Mouse (Mus musculus) forebrain, embryonic 16.5 days (tissue): ENCODE data around the gene Mageb3. TPM values are rescaled to one million over a fixed set of nuclear protein-coding genes. Genes with fewer than 3 reads are reported as not detected.
"Not testable (repeated sequence)": the region's sequence is repeated elsewhere in the genome, so short reads cannot be mapped to it uniquely, and the experiment has no call there.

Source experiments
- ATAC-seq: fragments of 200-750 bp; cut with Nextera tagmentation; 2 replicates; pipeline ENCODE4 v1.8.0; 2017; ENCODE audit warnings: mild to moderate bottlenecking, moderate library complexity
- H3K27ac ChIP-seq: fragments of 300-500 bp; sonication (generic); 2 replicates; pipeline ENCODE4 v1.5.1; 2014; ENCODE audit warnings: low read length, control low read depth
- H3K27me3 ChIP-seq: fragments of 300-500 bp; sonication (generic); replicated peaks from 2 replicates; pipeline ENCODE4 v1.6.1; 2014; ENCODE audit warnings: low read length; ENCODE audit not compliant: control insufficient read depth, insufficient read depth
- H3K36me3 ChIP-seq: fragments of 300-500 bp; sonication (generic); 2 replicates; pipeline ENCODE4 v1.6.1; 2014; ENCODE audit not compliant: control insufficient read depth, insufficient read depth
- H3K4me1 ChIP-seq: fragments of 300-500 bp; sonication (generic); replicated peaks from 2 replicates; pipeline ENCODE4 v1.6.1; 2014; ENCODE audit warnings: low read length; ENCODE audit not compliant: control insufficient read depth, insufficient read depth
- H3K4me2 ChIP-seq: fragments of 300-500 bp; sonication (generic); 2 replicates; pipeline ENCODE4 v1.6.1; 2014; ENCODE audit warnings: mild to moderate bottlenecking, low read length, control low read depth
- H3K4me3 ChIP-seq: fragments of 300-500 bp; sonication (generic); replicated peaks from 2 replicates; pipeline ENCODE4 v1.5.1; 2014; ENCODE audit warnings: mild to moderate bottlenecking, low read length, control low read depth
- H3K9ac ChIP-seq: fragments of 300-500 bp; sonication (generic); replicated peaks from 2 replicates; pipeline ENCODE4 v1.6.1; 2014; ENCODE audit warnings: low read depth, low read length, control low read depth
- H3K9me3 ChIP-seq: fragments of 300-500 bp; sonication (generic); 2 replicates; pipeline ENCODE4 v1.6.1; 2016; ENCODE audit warnings: low read length; ENCODE audit not compliant: control insufficient read depth
- WGBS: fragments of 180-500 bp; shearing (Covaris S2); extraction: QIAGEN DNeasy Blood & Tissue Kit; methylation state at CpG from one replicate; pipeline ENCODE4 v1.1.7; 2014; 5-methylcytosine and 5-hydroxymethylcytosine counted together
- polyA plus RNA-seq: library from polyadenylated mRNA; unstranded; fragments of >200 nt; fragmentation: Nextera tagmentation; extraction: Ambion mirVana; gene quantifications from 2 replicates; pipeline ENCODE4 v1.2.1, GENCODE M21; 2015

Mageb3 gene
- 0.40 and 1.3 TPM in 2 replicates for polyA plus RNA-seq

DNA sequence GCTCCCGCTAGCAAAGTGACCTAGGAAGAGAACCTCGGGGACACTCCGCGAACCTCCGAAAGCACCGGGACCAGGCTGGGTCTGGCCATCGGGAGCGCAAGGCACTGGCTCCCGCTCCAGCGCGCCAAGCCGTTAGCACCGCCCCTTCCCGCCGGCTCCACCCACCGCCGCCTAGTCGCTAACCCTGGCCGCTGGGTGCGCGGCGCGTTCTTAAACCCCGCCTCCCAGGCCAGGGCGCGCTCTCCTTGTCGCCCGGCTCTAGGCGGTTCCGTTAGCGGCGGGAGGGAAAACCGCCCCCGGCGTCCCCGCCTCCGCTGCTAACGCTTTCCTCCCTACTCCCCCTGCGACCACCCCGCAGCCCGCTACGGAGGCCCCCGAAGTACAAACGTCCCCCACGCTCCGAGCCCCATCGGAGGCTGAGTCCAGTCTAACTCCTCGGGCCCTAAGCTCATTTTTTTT is at the start of gene Mageb3, which contains the start of gene Ctdspl2:
TSS of gene Mageb3 (minus strand) at position 328 of the 459 bp plus-strand sequence.
TSS of gene Ctdspl2 (plus strand) at position 237 of the 459 bp plus-strand sequence.
- Histone ChIP-seq H3K4me2 (peak within 1 kb of the TSS; percentile 65), H3K4me3 (peak within 1 kb of the TSS; percentile 79), H3K9ac (peak within 1 kb of the TSS; percentile 86), H3K27ac (peak within 1 kb of the TSS; percentile 91), H3K36me3 (no peaks in the 10 kb centered on the region), H3K9me3 (no peaks in the 10 kb centered on the region), H3K27me3 (no peaks in the 10 kb centered on the region), H3K4me1 (peaks cover 18% of the 10 kb centered on the region)
- peak; percentile 95 for ATAC-seq
- WGBS = under 1% methylated on average over 43 of the region's 48 CpGs

DNA sequence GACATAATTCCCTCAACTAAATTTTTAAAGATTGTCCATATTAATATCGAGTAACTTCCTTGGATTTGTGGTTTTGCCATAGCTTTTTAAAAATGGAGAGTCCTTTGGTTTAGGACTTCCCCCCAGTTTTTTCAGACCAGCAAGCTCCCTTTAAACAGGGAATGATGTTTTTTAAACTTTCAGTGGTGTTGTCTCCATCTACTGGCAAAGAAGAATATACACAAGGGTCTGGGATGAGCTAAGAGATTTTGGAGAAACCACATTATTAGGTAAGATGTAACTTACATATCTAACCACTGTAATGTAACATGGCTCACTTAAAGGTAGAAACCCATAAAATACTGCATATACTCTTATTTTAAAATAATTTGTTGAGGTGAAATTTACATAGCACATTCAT is 39.8 kb upstream of the Mageb3 start:
- WGBS = 93% methylated on average over 1 of the region's 1 CpGs
- ATAC-seq = no peak
- no peaks in the 10 kb centered on the region for H3K4me1 ChIP-seq
- no peak overlapping the region for H3K4me3 ChIP-seq
- peaks cover 4% of the 10 kb centered on the region; the same call in 1 of the 2 replicates for H3K36me3 ChIP-seq
- no peaks in the 10 kb centered on the region for H3K9me3 ChIP-seq
- H3K4me2 ChIP-seq = no peak overlapping the region
- no peak overlapping the region for H3K9ac ChIP-seq
- no peaks in the 10 kb centered on the region for H3K27me3 ChIP-seq
- H3K27ac ChIP-seq = no peak overlapping the region

DNA sequence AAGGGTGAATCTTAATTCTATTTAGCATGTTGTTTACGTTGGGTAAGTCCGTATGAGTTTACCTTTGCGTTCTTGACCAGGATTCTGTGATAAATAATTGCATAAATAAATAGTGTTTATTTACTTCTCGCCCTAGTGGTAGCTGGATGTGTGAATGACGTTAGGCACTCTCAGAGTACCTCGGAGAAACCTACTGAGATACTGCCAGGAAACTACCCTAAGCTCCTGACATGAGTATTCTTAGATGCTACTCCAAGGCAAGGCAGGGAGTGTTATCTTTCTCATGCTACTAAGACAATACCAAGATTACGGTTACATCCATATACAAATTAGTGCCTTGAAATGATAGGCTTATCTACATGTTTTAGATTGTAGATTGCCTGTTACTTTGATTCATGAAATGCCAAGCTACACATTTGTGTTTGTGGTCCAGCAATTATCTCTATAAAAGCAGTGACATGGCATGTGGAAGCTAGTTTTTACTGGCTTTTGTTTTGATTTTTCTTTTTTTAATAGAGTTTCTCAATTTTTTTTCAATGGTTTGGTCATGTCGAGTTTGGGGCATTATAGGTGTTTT is 1.4 kb upstream of the Mageb3 start:
- Histone ChIP-seq H3K4me1 (peaks cover 18% of the 10 kb centered on the region), H3K9me3 (no peaks in the 10 kb centered on the region), H3K9ac (peak overlapping the region; percentile 86), H3K36me3 (peaks cover 3% of the 10 kb centered on the region; the same call in 1 of the 2 replicates), H3K4me3 (peak overlapping the region; percentile 79), H3K27me3 (no peaks in the 10 kb centered on the region), H3K27ac (no peak overlapping the region), H3K4me2 (peak overlapping the region; percentile 65)
- 12% methylated on average over 8 of the region's 8 CpGs for WGBS
- no peak for ATAC-seq

DNA sequence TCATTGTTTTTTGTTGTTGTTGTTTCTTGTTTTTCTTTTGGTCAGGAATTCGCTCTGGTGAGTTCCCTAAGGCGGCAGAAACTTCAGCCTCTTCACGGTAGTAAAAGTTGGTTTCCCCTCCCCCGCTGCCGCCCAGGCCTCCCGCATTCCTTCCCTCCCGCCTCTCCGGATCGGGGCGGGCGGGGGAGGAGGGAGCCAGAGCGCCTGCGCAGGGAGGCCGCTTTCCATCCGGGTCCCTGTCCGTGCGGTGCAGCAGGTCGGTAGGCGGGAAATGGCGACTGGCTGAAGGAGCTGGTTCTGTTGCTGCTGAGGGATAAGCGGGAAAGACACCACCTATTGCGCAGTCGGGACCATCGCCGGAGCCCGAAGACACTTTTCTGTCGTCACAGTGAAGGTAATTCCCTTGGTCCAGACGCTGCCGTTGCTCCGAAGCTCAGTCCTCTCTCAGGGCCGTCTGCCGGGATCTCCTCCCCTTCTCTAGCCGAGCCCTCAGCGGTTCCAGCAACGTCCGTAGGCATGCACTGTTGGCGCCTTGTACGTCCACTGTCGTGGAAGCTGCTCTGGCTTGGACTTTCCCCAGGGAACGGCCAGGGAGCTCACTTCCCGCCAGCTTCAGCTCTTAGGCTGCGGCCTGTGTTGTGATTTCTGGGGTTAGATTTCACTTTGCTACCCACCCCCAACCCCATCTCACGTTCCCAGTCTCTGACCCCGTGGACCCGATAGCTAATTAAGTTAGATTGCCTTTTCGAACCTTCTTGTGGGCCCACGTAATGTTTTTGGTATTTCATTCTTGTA is 529 bp upstream of the Mageb3 start:
- Histone ChIP-seq H3K4me3 (peak overlapping the region; percentile 79), H3K36me3 (no peaks in the 10 kb centered on the region), H3K27me3 (no peaks in the 10 kb centered on the region), H3K27ac (peak overlapping the region; percentile 91), H3K9ac (peak overlapping the region; percentile 86), H3K9me3 (no peaks in the 10 kb centered on the region), H3K4me2 (peak overlapping the region; percentile 65), H3K4me1 (peaks cover 18% of the 10 kb centered on the region)
- under 1% methylated on average over 47 of the region's 47 CpGs for WGBS
- peak; percentile 92 for ATAC-seq

DNA sequence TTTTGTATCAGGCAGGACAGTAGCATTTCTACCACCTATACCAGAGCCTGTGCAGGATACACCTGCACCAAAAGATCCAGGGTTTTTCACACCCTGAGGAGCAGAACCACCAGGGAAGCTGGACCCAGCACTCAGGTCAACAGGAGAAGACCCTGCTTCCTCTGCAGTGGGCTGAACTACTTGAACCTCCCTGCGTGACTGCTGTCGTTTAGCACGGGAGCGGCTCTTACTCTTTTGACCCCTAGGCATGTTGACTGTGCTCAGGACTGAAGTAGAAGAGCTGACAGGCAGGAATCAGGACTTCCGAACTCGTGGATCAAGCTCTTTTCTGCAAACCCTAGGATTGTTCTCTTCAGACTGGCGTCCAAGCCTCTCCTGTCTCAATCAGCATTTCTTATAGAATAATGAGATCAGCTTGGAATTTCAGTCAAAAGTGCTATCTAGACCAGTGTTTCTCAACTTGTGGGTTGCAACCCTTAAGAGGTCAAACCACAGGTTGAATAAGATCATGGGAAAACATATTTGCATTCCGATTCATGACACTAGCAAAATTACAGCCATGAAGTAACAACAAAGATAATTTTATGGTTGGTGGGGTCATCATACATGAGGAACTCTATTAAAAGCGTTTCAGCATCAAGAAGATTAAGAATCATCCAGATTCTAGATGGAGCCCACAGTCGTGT is 778 bp downstream of the Mageb3 start:
- 21% methylated on average over 10 of the region's 10 CpGs for WGBS
- H3K9me3 ChIP-seq = no peaks in the 10 kb centered on the region
- H3K4me2 ChIP-seq = peak overlapping the region; percentile 59
- peak overlapping the region; percentile 79 for H3K4me3 ChIP-seq
- H3K9ac ChIP-seq = peak overlapping the region; percentile 86
- peaks cover 18% of the 10 kb centered on the region for H3K4me1 ChIP-seq
- peak overlapping the region; percentile 91 for H3K27ac ChIP-seq
- H3K36me3 ChIP-seq = no peaks in the 10 kb centered on the region
- ATAC-seq = no peak
- H3K27me3 ChIP-seq = no peaks in the 10 kb centered on the region

DNA sequence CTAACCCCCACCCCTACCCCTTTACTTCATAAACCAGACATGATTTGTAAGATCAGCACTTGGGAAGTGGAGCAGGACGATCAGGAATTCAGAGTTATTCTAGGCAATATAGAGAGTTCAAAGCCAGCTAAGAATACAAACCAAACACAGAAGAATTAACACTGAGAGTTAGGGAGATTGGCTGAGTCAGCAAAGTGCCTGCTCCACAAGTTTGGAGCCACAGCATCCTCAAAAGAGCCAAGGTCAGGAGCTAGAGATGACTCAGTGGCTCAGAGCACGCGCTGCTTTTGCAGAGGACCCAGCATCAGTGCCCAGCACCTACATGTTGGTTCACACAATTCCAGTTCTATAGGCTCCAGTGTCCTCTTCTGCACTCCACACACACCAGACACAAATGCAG is 12.5 kb downstream of the Mageb3 start:
- no peak for ATAC-seq
- Histone ChIP-seq H3K4me3 (no peak overlapping the region), H3K27ac (no peak overlapping the region), H3K9ac (no peak overlapping the region), H3K27me3 (no peaks in the 10 kb centered on the region), H3K4me1 (no peaks in the 10 kb centered on the region), H3K4me2 (no peak overlapping the region), H3K9me3 (no peaks in the 10 kb centered on the region), H3K36me3 (no peaks in the 10 kb centered on the region)
- WGBS = 88% methylated on average over 3 of the region's 3 CpGs

DNA sequence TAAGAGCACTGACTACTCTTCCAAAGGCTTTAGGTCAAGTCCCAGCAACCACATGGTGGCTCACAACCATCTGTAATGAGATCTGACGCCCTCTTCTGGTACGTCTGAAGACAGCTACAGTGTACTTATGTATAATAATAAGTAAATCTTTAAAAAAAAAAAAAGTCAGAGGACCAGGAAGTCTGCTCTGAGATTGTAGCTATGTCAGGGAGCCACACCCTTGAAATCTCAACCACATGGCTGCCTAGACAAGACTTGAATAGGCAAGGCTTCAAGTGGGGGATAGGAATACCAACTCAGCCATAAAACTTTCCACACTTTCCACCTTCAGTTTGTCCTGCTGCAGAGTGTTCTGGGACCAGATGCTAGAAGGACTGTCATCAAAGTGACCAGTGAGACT is 18.3 kb downstream of the Mageb3 start:
- H3K36me3 ChIP-seq, H3K4me2 ChIP-seq, H3K9me3 ChIP-seq, H3K4me1 ChIP-seq, H3K4me3 ChIP-seq, ATAC-seq, H3K9ac ChIP-seq, H3K27ac ChIP-seq, H3K27me3 ChIP-seq: not testable (repeated sequence)
- WGBS = 75% methylated on average over 2 of the region's 2 CpGs

DNA sequence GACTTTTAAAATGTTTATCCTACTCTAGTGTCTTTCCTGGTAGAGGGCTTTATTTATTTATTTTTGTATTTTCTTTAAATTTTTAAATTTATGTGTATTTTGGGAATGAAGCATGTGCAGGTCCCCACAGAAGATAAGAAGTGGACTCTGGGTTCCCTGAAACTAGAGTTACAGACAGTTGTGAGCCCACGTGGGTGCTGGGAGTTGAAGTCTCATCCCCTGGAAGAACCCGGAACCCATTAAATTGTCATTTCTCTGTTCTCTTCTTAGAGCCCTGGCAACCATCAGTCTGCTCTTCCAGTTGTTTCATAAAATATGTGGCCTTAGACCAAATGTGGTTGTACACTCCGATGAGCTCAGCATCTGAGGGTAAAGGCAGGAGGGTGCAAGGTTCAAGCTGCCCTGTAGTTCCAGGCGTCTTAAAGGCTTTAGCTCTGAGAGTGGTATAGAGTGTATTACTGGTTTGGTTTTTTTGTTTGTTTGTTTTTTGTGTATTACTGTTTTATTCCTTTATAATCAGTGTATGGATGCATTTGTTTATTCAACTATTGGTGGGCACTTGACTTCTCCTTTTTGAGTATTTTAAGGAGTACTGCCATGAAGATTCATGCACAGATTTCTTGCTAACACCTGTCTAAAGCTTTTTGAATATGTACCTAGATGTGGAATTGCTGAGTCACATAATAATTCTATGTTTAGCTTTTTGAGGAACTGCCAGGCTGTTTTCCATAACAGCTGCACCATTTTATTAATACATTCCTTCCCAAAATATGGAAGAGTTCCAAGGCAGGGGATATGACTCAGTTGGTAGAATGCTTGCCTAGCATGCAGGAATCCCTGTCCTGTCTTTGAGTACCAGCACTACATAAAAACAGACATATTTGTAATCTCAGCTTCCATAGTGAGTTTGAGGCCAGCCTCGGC is 39.6 kb downstream of the Mageb3 start:
- Histone ChIP-seq H3K36me3 (peaks cover 4% of the 10 kb centered on the region; the same call in 1 of the 2 replicates), H3K4me2 (no peak overlapping the region), H3K27ac (no peak overlapping the region), H3K4me3 (no peak overlapping the region), H3K9ac (no peak overlapping the region), H3K9me3 (no peaks in the 10 kb centered on the region), H3K4me1 (no peaks in the 10 kb centered on the region), H3K27me3 (no peaks in the 10 kb centered on the region)
- 91% methylated on average over 5 of the region's 5 CpGs for WGBS
- ATAC-seq = no peak
